ENCODE assay signal across 8 mouse cellular contexts in genomic region chr11:98941341-98941825, GRCm38 (mm10). TPM values are rescaled to one million over a fixed set of nuclear protein-coding genes. Genes with fewer than 3 reads are reported as not detected.
DNase-seq lines count a peak whose midpoint lies in the region; ATAC-seq and TF ChIP-seq lines count a peak whose summit lies in the region.

No protein-coding gene starts in this region.

- H3K4me3 ChIP-seq in heart, postnatal 0 days (ENCODE audit: low read depth, low read length) = peak overlapping the region; percentile 47
- H3K4me3 ChIP-seq in midbrain, embryonic 10.5 days = peak overlapping the region; percentile 74

- DNase-seq in 3134 (ENCODE audit: extremely low read depth, insufficient read length, low spot score) = peak; percentile 63
- DNase-seq in ES-CJ7 (ENCODE audit: low read depth, low spot score) = peak; percentile 88
- peak; percentile 92 to 93 for DNase-seq in cerebellum, postnatal 14 days
- DNase-seq in heart, postnatal 0 days (ENCODE audit: low spot score) = peak; percentile 89
- DNase-seq in kidney, postnatal 4 days = peak; percentile 78 to 84
- no peak for DNase-seq in midbrain, embryonic 10.5 days (ENCODE audit: low spot score)
- DNase-seq in spleen, postnatal 4 days (ENCODE audit: low spot score in 2 of 2) = no peak
- no peak for DNase-seq in urinary bladder, postnatal 25 days (ENCODE audit: low spot score)

- 1% methylated on average over 12 of the region's 12 CpGs for WGBS in heart, postnatal 0 days
- 7% methylated on average over 12 of the region's 12 CpGs for WGBS in midbrain, embryonic 10.5 days

- H3K27ac ChIP-seq in heart, postnatal 0 days (ENCODE audit: low read depth) = peak overlapping the region; percentile 100
- peak overlapping the region; percentile 94 for H3K27ac ChIP-seq in midbrain, embryonic 10.5 days (replicated peaks)

- peak overlapping the region; percentile 83 for H3K9ac ChIP-seq in heart, postnatal 0 days (replicated peaks; ENCODE audit: low read depth, low read length)

- ATAC-seq in heart, postnatal 0 days (ENCODE audit: insufficient read depth, low read depth) = peak; percentile 54

- H3K27me3 ChIP-seq in heart, postnatal 0 days (ENCODE audit: control insufficient read depth, insufficient read depth, low read length) = no peaks in the 10 kb centered on the region
- H3K27me3 ChIP-seq in midbrain, embryonic 10.5 days (ENCODE audit: low read depth, poor library complexity, severe bottlenecking) = peaks cover 25% of the 10 kb centered on the region

- H3K4me2 ChIP-seq in heart, postnatal 0 days (ENCODE audit: low read depth, low read length) = peak overlapping the region; percentile 82

- TF ChIP-seq EP300 in heart, postnatal 0 days (IDR thresholded peaks at IDR 0.05; ENCODE audit: low read depth) = no peak; the same call in 1 of the 2 replicates

- no peaks in the 10 kb centered on the region for H3K9me3 ChIP-seq in heart, postnatal 0 days (replicated peaks; ENCODE audit: control insufficient read depth, low read length)
- H3K9me3 ChIP-seq in midbrain, embryonic 10.5 days (replicated peaks) = no peaks in the 10 kb centered on the region

- no peak for TF ChIP-seq CTCF in heart, postnatal 0 days (IDR thresholded peaks at IDR 0.05; ENCODE audit: low read depth)

- H3K4me1 ChIP-seq in heart, postnatal 0 days (ENCODE audit: control insufficient read depth, insufficient read depth) = peaks cover 74% of the 10 kb centered on the region
- peaks cover 98% of the 10 kb centered on the region for H3K4me1 ChIP-seq in midbrain, embryonic 10.5 days

- H3K36me3 ChIP-seq in heart, postnatal 0 days (replicated peaks; ENCODE audit: control insufficient read depth, insufficient read depth, low read length) = no peaks in the 10 kb centered on the region
- no peaks in the 10 kb centered on the region for H3K36me3 ChIP-seq in midbrain, embryonic 10.5 days

RNA-seq across cellular contexts. Expression of gene Rara, which starts 13.8 kb away (rescaled TPM):
- total RNA-seq in heart, postnatal 0 days (2014; rRNA removed; ENCODE audit: low replicate concordance) = 24.0 and 36.2 TPM in 2 replicates
- polyA plus RNA-seq in heart, postnatal 0 days (2015; fragmentation: Nextera tagmentation; extraction: Ambion mirVana) = 14.7 and 15.8 TPM in 2 replicates
- polyA plus RNA-seq in midbrain, embryonic 10.5 days (2016; fragmentation: Nextera tagmentation; extraction: Ambion mirVana) = 15.5 and 16.1 TPM in 2 replicates

RNA-seq across cellular contexts. Expression of gene Cdc6, which starts 33.8 kb away (rescaled TPM):
- total RNA-seq in heart, postnatal 0 days (2014; rRNA removed; ENCODE audit: low replicate concordance) = 1.4 and 2.2 TPM in 2 replicates
- 4.2 and 4.5 TPM in 2 replicates for polyA plus RNA-seq in heart, postnatal 0 days (2015; fragmentation: Nextera tagmentation; extraction: Ambion mirVana)
- polyA plus RNA-seq in midbrain, embryonic 10.5 days (2016; fragmentation: Nextera tagmentation; extraction: Ambion mirVana) = 53.3 and 67.8 TPM in 2 replicates

RNA-seq across cellular contexts. Expression of gene Gjd3, which starts 41.4 kb away (rescaled TPM):
- 4.2 and 14.7 TPM in 2 replicates for total RNA-seq in heart, postnatal 0 days (2014; rRNA removed; ENCODE audit: low replicate concordance)
- 5.8 and 6.3 TPM in 2 replicates for polyA plus RNA-seq in heart, postnatal 0 days (2015; fragmentation: Nextera tagmentation; extraction: Ambion mirVana)
- 0.16 TPM in 1 of 2 replicates, not detected in the other for polyA plus RNA-seq in midbrain, embryonic 10.5 days (2016; fragmentation: Nextera tagmentation; extraction: Ambion mirVana)

Comparison
In these comparisons a context has a peak if more than half of its experiments do, and no peak if none do; other contexts are left out.
1. DNase-seq: peak in 3134 (single experiment), ES-CJ7 (single experiment), cerebellum, postnatal 14 days (2 of 2), heart, postnatal 0 days (single experiment) and kidney, postnatal 4 days (2 of 2); none in midbrain, embryonic 10.5 days (single experiment), spleen, postnatal 4 days (0 of 2) and urinary bladder, postnatal 25 days (single experiment).